Mouse (Mus musculus): ENCODE measurements around the gene Snhg11.
"Not testable (repeated sequence)": the region's sequence is repeated elsewhere in the genome, so short reads cannot be mapped to it uniquely, and the experiment has no call there.

The Snhg11 gene

DNA sequence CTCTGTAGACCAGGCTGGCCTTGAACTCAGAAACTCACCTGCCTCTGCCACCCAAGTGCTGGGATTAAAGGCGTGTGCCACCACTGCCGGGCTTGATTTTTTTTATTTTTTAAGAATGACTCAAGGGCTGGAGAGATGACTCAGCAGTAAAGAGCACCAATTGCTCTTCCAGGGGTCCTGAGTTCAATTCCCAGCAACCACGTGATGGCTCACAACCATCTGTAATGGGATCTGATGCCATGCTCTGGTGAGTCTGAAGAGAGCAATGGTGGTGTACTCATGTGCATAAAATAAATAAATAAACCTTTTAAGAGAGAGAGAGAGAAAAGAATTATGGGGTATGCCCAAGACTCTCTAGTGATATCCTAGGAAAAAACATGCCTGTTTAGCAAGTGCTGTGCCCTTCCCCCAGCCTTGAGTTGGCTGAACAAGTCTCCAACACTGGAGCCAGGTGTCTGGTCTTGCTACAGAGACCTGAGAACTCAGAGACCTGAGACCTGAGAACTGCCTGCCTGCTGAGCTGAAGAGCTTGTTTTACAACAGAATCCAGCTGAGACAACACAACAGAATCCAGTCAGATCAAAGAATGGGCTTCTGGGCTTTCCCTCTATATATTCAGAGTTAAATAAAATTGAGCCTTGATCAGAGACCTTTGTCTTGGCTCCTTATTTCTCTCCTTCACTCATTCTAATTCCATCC, 5.8 kb upstream of the Snhg11 start:
- DNase-seq (ENCODE audit: low spot score in 2 of 2): no peak

DNA sequence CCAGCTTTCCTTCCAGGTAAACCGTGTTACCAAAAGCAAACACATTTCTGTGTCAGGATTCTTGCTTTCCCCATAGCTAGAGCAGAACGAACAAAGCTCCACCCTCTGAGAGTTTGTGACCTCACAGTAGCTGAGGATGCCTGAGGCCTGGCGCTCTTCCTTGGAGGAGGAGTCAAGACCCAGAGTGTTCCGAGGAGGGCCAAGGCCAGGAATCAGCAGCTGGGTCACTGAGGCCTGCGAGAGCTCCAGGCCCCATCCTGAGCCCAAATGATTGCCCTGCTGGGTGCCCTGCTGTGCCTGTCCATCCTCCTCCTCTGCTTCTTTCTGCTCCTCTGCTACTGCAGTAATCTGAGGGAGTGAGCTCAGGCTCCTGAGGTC, 5.3 kb upstream of the Snhg11 start:
- no peak for DNase-seq (ENCODE audit: low spot score in 2 of 2)

GRCm38 (mm10) chr2:158373061-158373460, 2.4 kb upstream of the Snhg11 start:
- no peak for DNase-seq (ENCODE audit: low spot score in 2 of 2)

DNA sequence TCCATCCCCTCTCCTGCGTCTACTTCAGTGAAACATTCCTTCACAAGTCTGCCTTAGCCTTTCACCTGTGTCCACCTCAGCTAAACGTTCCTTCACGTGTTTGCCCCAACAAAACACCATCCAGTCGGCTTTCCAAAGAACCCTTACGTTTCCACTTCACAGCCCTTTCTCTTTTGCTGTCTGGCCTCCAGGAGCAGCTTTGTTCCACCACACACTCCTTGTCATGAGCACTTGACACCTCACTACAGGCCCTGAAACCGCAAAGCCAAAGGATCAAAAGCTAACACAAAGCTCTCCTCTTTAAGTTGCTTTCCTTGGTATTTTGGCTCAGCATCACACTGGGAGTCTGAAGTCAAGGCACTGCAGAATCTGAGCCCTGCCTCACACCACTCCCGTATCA, 1.9 kb upstream of the Snhg11 start:
- no peak for DNase-seq (ENCODE audit: low spot score in 2 of 2)

GRCm38 (mm10) chr2:158376123-158376687, 767 bp downstream of the Snhg11 start:
- no peak for DNase-seq (ENCODE audit: low spot score in 2 of 2)

GRCm38 (mm10) chr2:158376798-158377197, 1.4 kb downstream of the Snhg11 start:
- peak; percentile 30 to 50 for DNase-seq (ENCODE audit: low spot score in 2 of 2)

DNA sequence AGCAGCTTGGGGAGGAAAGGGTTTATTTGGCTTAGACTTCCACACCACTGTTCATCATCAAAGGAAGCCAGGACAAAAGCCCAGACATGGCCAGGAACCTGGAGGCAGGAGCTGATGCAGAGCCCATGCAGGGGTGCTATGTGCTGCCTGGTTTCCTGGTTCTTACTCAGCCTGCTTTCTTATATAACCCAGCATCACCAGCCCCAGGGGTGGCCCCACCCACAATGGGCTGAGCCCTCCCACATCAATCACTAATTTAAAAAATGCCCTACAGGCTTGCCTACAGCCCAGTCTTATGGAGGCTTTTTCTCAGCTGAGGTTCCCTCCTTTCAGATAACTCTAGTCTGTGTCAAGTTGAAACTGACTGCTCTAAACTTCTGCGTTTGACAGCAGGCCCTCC, 2.4 kb downstream of the Snhg11 start:
- DNase-seq (ENCODE audit: low spot score in 2 of 2): peak in 1 of 2 experiments; percentile 43

- peak in 1 of 2 experiments; percentile 44 for DNase-seq (ENCODE audit: low spot score in 2 of 2)
These were observed 4.1 kb downstream of the Snhg11 start for GRCm38 (mm10) chr2:158379354-158380078.

GRCm38 (mm10) chr2:158386072-158386471, 10.6 kb downstream of the Snhg11 start:
- no peak for DNase-seq (ENCODE audit: low spot score in 2 of 2)

- DNase-seq (ENCODE audit: low spot score in 2 of 2): no peak
These were observed 14.0 kb downstream of the Snhg11 start for GRCm38 (mm10) chr2:158389421-158389820.

- DNase-seq (ENCODE audit: low spot score in 2 of 2): no peak
These were observed 20.9 kb downstream of the Snhg11 start for GRCm38 (mm10) chr2:158396369-158396768.

- not testable (repeated sequence) for DNase-seq (ENCODE audit: low spot score in 2 of 2)
These were observed 21.7 kb downstream of the Snhg11 start for GRCm38 (mm10) chr2:158397140-158397539.

- DNase-seq (ENCODE audit: low spot score in 2 of 2): no peak
These were observed 27.5 kb downstream of the Snhg11 start for GRCm38 (mm10) chr2:158402915-158403314.

GRCm38 (mm10) chr2:158408997-158409594, 33.7 kb downstream of the Snhg11 start:
- no peak for DNase-seq (ENCODE audit: low spot score in 2 of 2)

DNA sequence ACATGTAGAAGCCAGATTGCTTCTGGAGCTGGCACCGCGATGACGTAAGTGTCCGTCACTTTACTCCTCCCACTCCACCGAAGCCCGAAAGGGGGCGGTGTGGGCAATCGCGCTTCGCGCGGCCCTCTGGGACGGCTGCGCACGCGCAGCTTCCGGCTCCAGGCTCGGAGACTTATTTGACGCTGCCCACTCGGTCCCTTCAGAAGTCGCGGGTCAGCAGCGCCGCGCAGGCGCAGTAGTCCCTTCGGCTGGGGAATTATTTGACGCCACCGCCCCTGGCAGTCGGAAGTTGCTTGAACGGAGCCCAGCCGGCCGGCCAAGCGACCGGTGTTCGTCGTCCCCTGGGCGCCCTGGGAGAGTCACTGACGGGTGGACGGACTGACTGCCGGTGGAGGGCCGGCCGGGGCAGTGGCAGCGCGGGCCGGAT, 34.2 kb downstream of the Snhg11 start, which contains the start of gene Ralgapb:
Gene Ralgapb (plus strand): TSS at position 254 of the 427 bp plus-strand sequence.
- peak; percentile 96 to 97 for DNase-seq (ENCODE audit: low spot score in 2 of 2)

DNA sequence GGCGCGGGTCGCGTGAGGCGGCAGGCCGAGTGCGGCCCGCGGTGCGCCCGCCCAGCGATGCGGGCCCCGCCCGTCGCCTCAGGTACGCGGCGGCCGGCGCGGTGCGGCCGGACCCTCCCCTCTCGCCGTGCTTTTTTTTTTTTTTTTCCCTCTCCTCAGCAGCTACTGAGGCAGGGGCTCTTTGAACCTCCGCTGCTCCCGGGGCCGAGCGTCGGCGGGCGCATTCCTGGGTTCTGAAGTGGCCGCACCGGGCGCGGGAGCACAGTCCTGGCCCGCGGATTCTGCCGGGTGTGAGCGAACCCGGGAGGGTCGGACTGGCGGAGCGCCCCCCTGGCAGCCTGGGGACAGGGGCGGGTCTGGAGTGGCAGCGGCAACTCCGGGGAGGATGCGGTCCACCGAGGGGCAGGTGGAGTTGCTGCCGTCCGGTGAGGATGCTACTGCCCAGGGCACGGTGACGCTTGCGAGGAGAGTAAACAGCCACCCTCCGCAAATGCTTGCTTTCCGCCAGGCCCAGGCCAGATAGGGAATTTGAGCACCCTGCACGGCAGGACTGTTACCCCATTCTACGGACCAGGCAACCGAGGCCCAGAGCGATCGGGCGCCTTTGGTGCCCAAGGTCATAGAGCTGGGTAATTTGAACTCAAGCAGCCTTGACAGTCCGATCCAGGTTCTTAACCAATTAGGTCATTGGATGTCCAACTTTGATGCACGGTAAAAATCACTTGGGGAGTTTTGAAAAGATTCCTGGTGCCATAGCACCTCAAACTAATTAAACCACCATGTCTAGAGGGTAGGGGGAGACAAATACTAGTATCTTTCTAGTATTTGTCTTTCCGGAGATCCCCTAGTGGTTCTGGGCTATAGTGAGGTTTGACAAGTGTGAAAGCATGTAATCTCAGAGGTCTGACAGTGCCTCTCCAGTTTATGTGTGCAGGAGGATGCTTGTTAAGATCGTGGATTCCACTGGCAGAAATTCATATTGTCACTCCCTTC, 34.9 kb downstream of the Snhg11 start:
- no peak for DNase-seq (ENCODE audit: low spot score in 2 of 2)

DNA sequence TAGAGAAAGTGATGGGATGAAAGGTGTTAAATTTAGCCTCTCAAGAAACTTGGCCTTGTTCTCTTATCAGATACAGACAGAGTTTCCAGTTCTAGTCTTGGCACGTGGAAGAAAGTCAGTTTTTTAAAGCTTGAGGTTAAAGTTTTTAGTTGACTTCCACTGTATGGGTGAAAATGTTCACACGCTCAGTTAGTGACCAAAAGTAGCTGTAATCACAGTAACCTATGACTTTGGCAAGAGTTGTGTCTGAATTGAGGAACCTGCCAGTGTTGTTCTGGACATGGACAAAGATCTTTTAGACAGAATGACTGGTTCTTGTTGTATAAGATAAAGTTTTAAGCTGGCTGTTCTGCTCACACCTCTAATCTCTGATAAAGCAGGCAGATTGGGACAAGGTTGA, 37.8 kb downstream of the Snhg11 start:
- DNase-seq (ENCODE audit: low spot score in 2 of 2): no peak

- DNase-seq (ENCODE audit: low spot score in 2 of 2): no peak
These were observed 40.4 kb downstream of the Snhg11 start for GRCm38 (mm10) chr2:158415826-158416225.

DNA sequence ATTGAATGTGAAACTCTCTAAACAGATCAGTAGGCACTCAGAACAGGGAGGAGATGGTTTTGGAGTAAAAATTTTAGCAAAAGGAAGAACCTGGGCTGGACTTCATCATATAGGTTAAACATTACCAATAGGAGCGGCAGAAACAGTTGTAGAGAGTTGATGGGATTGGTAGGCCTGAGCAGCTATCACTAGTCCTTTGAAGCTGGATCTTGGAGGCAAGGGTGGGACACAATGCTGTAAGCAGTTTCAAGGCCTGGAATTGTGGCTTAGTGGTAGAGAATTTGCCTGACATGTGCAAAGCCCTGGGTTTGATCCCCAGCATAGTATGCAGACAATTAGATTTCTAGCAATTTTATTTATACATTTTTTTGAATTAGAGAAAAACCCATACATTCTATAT, 43.2 kb downstream of the Snhg11 start:
- DNase-seq (ENCODE audit: low spot score in 2 of 2): no peak

Measured in right cerebral cortex, postnatal 36 days (tissue).